Mouse (Mus musculus): Measurements from ENCODE around the gene Stt3a. TPM values are rescaled to one million over a fixed set of nuclear protein-coding genes. Genes with fewer than 3 reads are reported as not detected.

Gene Stt3a
- polyA plus RNA-seq, 1 experiment: 47.4 TPM

DNA sequence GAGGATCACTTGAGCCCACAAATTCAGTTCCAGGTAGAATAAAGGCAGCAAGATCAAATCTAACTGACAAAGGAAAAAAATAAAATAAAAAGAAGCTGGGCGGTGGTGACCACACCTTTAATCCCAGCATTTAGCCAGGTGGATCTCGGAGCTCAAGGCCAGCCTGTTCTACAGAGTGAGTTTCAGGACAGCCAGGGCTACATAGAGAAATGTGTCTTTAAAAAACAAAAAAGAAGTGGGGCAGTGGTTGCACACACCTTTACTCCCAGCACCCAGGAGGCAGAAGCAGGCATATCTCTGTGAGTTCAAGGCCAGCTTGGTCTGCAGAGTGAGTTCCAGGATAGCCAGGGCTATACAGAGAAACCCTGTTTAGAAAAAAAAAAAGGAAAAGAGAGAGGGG lies 34.5 kb upstream of the Stt3a start:
- Histone ChIP-seq H3K4me1 (ENCODE audit: control insufficient read depth, insufficient read depth, low read length) (no peaks in the 10 kb centered on the region), H3K27me3 (ENCODE audit: control insufficient read depth, insufficient read depth, low read length) (no peaks in the 10 kb centered on the region), H3K4me3 (replicated peaks; ENCODE audit: insufficient read depth, low read depth, low read length) (no peak overlapping the region), H3K27ac (ENCODE audit: insufficient read depth, low read length) (no peak overlapping the region)
- TF ChIP-seq POLR2A (IDR thresholded peaks at IDR 0.05; ENCODE audit: borderline replicate concordance, insufficient read depth, low read length): no peak
- TF ChIP-seq CTCF (IDR thresholded peaks at IDR 0.05; ENCODE audit: borderline replicate concordance, insufficient read depth, low read depth, low read length): no peak
- 91% methylated on average over 2 of the region's 2 CpGs for WGBS
- DNase-seq: no peak

DNA sequence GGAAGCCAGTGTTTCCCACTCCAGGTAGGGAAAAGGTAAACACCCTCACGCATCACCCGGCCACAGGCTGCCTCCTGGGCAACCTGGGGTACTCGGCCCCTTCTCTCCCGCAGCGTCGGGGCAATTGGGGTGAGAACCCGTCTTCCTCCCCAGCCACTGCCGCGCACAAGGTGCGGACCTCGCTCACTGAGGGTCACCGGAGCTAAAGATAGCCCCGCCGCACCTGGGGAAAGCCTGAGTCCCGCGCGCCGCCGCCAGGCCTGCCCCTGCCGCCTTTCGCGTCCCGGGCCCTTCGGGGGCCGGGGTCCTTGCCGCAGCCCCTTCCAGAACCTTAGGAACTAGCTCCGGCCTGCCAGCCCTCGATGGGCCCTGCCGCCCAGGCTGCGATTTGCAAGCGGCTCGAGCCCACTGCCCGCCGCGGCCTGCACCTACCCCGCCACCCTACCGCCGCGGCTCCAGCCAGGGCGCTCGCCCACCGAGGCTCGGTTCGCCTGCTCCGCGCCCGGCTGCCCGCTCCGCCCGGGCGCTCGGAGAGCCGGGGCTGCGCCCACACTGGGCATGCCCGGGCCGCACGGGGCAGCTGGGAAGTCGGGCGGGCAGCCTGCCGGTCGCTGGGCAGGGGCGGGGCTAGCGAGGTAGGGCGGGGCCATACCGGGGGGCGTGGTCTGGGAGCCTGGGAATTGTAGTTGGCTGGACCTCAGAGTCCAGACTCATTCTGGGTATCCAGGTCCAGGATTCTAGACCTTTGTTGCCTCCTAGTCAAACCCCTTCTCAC lies 29.5 kb upstream of the Stt3a start, which contains the start of gene Ei24:
Ei24 (minus strand) TSS at position 613 of the 775 bp plus-strand sequence.
- no peaks in the 10 kb centered on the region for H3K4me1 ChIP-seq (ENCODE audit: control insufficient read depth, insufficient read depth, low read length)
- H3K4me3 ChIP-seq (replicated peaks; ENCODE audit: insufficient read depth, low read depth, low read length): peak within 1 kb of the TSS; percentile 78
- under 1% methylated on average over 66 of the region's 66 CpGs for WGBS
- no peaks in the 10 kb centered on the region for H3K27me3 ChIP-seq (ENCODE audit: control insufficient read depth, insufficient read depth, low read length)
- TF ChIP-seq CTCF (IDR thresholded peaks at IDR 0.05; ENCODE audit: borderline replicate concordance, insufficient read depth, low read depth, low read length) (no peak), POLR2A (IDR thresholded peaks at IDR 0.05; ENCODE audit: borderline replicate concordance, insufficient read depth, low read length) (peak; percentile 73)
- peak; percentile 95 to 98 for DNase-seq
- H3K27ac ChIP-seq (ENCODE audit: insufficient read depth, low read length): peak within 1 kb of the TSS; percentile 80

DNA sequence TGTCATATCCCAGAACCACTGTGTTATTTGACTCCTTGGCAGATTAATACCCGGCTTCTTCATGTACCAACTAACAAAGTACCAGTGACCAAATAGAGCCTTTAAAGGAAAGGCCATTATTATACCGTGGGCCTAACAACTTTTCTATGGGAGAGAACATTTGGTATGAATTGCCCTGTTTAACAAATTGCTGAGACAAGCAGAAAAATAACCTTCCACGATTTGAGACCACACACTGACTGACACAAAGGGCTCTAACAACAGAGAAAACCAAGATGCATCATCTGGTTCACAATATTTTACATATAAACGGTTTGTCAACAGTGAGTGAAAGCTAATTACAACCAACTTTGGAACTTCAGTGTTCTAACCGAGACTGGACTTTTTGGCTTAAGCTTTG lies 28.7 kb upstream of the Stt3a start:
- H3K27me3 ChIP-seq (ENCODE audit: control insufficient read depth, insufficient read depth, low read length): no peaks in the 10 kb centered on the region
- peak overlapping the region; percentile 78 for H3K4me3 ChIP-seq (replicated peaks; ENCODE audit: insufficient read depth, low read depth, low read length)
- TF ChIP-seq CTCF (IDR thresholded peaks at IDR 0.05; ENCODE audit: borderline replicate concordance, insufficient read depth, low read depth, low read length) (no peak), POLR2A (IDR thresholded peaks at IDR 0.05; ENCODE audit: borderline replicate concordance, insufficient read depth, low read length) (no peak)
- H3K4me1 ChIP-seq (ENCODE audit: control insufficient read depth, insufficient read depth, low read length): no peaks in the 10 kb centered on the region
- 4% methylated on average over 5 of the region's 5 CpGs for WGBS
- no peak for DNase-seq
- no peak overlapping the region for H3K27ac ChIP-seq (ENCODE audit: insufficient read depth, low read length)

DNA sequence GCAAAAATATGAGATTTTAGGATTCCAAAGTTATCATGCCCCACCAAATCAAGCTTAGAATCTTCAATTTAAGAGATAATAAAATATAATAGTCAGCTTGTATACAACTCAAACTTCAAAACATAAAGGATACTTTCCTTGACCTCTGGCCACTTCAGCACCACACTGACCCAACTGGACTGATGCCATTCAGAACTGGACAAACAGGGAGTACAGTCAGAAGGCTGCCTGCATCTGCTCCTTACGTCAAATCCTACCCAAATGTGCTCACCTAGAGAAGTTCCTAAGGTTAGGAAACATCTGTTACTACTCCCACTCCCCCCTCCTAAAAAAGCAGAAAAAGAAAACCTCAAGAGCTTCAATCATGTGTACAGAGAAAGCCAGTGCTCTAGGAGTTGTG lies 28.1 kb upstream of the Stt3a start:
- no peak for DNase-seq
- no peak overlapping the region for H3K27ac ChIP-seq (ENCODE audit: insufficient read depth, low read length)
- H3K27me3 ChIP-seq (ENCODE audit: control insufficient read depth, insufficient read depth, low read length): no peaks in the 10 kb centered on the region
- 40% methylated on average over 1 of the region's 1 CpGs for WGBS
- no peaks in the 10 kb centered on the region for H3K4me1 ChIP-seq (ENCODE audit: control insufficient read depth, insufficient read depth, low read length)
- peak overlapping the region; percentile 29 for H3K4me3 ChIP-seq (replicated peaks; ENCODE audit: insufficient read depth, low read depth, low read length)
- TF ChIP-seq POLR2A (IDR thresholded peaks at IDR 0.05; ENCODE audit: borderline replicate concordance, insufficient read depth, low read length): no peak
- TF ChIP-seq CTCF (IDR thresholded peaks at IDR 0.05; ENCODE audit: borderline replicate concordance, insufficient read depth, low read depth, low read length): no peak

DNA sequence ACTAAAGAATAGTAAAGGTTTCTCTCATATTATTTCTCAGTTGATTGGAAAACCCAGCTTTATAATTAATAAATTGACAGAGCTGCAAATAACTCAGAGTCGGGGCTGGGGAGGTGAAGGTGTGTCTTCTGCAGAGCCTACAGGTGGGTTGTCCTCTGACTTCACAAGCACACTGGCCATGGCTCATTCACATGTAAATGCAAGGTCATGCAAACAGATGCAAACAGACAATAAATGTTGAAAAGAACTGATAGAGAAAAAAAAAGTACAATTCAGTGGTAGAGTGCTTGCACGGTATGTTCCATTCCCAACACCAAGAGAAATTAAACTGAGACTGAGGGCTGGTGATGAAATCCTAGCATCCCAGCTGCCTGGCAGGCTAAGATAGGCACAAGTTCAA lies 27.0 kb upstream of the Stt3a start:
- no peaks in the 10 kb centered on the region for H3K27me3 ChIP-seq (ENCODE audit: control insufficient read depth, insufficient read depth, low read length)
- TF ChIP-seq CTCF (IDR thresholded peaks at IDR 0.05; ENCODE audit: borderline replicate concordance, insufficient read depth, low read depth, low read length) (no peak), POLR2A (IDR thresholded peaks at IDR 0.05; ENCODE audit: borderline replicate concordance, insufficient read depth, low read length) (no peak)
- H3K4me1 ChIP-seq (ENCODE audit: control insufficient read depth, insufficient read depth, low read length): no peaks in the 10 kb centered on the region
- H3K27ac ChIP-seq (ENCODE audit: insufficient read depth, low read length): no peak overlapping the region
- no peak overlapping the region for H3K4me3 ChIP-seq (replicated peaks; ENCODE audit: insufficient read depth, low read depth, low read length)
- WGBS: 77% methylated on average over 2 of the region's 2 CpGs
- no peak for DNase-seq

DNA sequence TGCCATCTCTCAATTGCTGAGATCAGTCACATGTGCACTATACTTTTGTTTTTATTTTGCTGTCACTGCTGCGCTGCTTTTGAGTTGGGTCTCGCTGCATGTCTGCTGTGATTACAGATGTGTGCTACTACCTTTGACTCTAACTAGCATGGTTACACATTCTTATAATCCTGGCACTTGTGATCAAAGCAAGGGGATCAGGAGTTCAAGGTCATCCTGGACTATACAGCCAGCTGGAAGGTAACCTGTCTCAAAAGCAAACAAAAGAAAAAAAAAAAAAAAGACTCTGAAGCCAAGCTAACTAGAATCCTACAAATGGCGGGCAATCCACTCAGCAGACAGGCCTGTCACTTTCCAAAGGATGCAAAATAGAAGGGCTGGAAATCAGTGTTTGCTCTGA lies 24.7 kb upstream of the Stt3a start:
- Histone ChIP-seq H3K27me3 (ENCODE audit: control insufficient read depth, insufficient read depth, low read length) (no peaks in the 10 kb centered on the region), H3K4me3 (replicated peaks; ENCODE audit: insufficient read depth, low read depth, low read length) (no peak overlapping the region), H3K4me1 (ENCODE audit: control insufficient read depth, insufficient read depth, low read length) (no peaks in the 10 kb centered on the region), H3K27ac (ENCODE audit: insufficient read depth, low read length) (no peak overlapping the region)
- TF ChIP-seq POLR2A (IDR thresholded peaks at IDR 0.05; ENCODE audit: borderline replicate concordance, insufficient read depth, low read length): no peak
- TF ChIP-seq CTCF (IDR thresholded peaks at IDR 0.05; ENCODE audit: borderline replicate concordance, insufficient read depth, low read depth, low read length): no peak
- no peak for DNase-seq
- 92% methylated on average over 3 of the region's 3 CpGs for WGBS

DNA sequence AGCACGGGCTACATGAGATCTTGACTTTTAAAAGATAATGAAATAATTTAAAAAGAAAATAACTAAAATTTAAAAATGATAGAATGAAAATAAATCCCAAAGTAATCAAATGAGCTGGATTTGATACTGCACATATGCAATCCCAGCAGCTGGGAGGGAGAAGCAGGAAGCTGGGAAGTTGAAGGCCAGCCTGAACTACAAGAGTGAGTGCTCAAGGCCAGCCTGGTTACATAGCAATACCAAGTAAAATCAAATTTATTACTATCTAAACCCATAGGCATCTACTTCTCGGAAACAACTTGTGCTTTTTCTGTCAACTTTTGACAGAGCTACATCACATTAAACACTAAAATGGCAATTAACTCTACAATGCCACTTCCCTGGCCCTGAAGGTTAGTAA lies 16.4 kb upstream of the Stt3a start:
- WGBS: 92% methylated on average over 2 of the region's 2 CpGs
- no peak for DNase-seq
- no peak for TF ChIP-seq POLR2A (IDR thresholded peaks at IDR 0.05; ENCODE audit: borderline replicate concordance, insufficient read depth, low read length)
- no peak for TF ChIP-seq CTCF (IDR thresholded peaks at IDR 0.05; ENCODE audit: borderline replicate concordance, insufficient read depth, low read depth, low read length)
- Histone ChIP-seq H3K4me1 (ENCODE audit: control insufficient read depth, insufficient read depth, low read length) (no peaks in the 10 kb centered on the region), H3K27me3 (ENCODE audit: control insufficient read depth, insufficient read depth, low read length) (no peaks in the 10 kb centered on the region), H3K4me3 (replicated peaks; ENCODE audit: insufficient read depth, low read depth, low read length) (no peak overlapping the region), H3K27ac (ENCODE audit: insufficient read depth, low read length) (no peak overlapping the region)

DNA sequence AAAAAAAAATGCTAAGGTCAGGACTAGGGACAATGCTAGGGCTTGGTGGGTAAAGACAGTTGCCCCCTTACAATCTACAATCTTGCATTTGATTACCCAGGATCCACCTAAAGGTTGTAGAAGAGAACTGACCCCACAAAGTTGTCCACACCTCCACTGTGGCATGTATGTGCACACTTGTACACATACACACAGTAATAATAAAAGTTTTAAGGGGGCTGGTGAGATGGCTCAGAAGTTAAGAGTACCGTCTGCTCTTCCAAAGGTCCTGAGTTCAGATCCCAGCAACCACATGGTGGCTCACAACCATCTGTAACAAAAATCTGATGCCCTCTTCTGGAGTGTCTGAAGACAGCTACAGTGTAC lies 1.6 kb upstream of the Stt3a start:
- TF ChIP-seq POLR2A (IDR thresholded peaks at IDR 0.05; ENCODE audit: borderline replicate concordance, insufficient read depth, low read length): no peak
- no peak for TF ChIP-seq CTCF (IDR thresholded peaks at IDR 0.05; ENCODE audit: borderline replicate concordance, insufficient read depth, low read depth, low read length)
- WGBS: 78% methylated on average over 1 of the region's 1 CpGs
- DNase-seq: peak in 1 of 2 experiments; percentile 6
- Histone ChIP-seq H3K4me3 (replicated peaks; ENCODE audit: insufficient read depth, low read depth, low read length) (no peak overlapping the region), H3K27me3 (ENCODE audit: control insufficient read depth, insufficient read depth, low read length) (no peaks in the 10 kb centered on the region), H3K27ac (ENCODE audit: insufficient read depth, low read length) (no peak overlapping the region), H3K4me1 (ENCODE audit: control insufficient read depth, insufficient read depth, low read length) (no peaks in the 10 kb centered on the region; the same call in 1 of the 2 replicates)
